Mouse (Mus musculus) urinary bladder, postnatal 10 days (tissue): ENCODE measurements around the gene Rad54l2.
A peak's percentile ranks its signal among the peaks of the same experiment; 100 is the strongest.

Source experiments
- DNase-seq: peaks from one replicate; pipeline ENCODE4 v3.0.0; 2022; ENCODE audit warnings: low spot score

Gene Rad54l2

DNA sequence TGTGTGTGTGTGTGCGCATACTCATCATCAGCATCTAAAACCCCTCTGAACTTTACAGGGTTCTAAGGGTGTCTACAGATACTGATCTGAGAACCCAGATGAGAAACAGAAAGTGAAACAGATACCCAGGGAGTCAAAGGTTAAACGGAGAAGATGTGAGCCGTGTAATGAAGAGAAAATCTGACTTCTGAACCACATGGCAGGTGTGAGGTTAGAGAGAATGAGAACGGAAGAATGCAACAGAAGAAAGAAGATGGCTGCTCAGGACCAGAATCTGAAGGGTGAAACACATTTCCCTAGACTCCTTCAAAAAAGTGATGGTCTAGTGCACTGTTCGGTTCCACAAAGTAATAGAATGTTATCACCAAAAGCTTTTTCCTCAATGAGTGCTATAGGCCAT is 36.9 kb downstream of the Rad54l2 start:
- no peak for DNase-seq

DNA sequence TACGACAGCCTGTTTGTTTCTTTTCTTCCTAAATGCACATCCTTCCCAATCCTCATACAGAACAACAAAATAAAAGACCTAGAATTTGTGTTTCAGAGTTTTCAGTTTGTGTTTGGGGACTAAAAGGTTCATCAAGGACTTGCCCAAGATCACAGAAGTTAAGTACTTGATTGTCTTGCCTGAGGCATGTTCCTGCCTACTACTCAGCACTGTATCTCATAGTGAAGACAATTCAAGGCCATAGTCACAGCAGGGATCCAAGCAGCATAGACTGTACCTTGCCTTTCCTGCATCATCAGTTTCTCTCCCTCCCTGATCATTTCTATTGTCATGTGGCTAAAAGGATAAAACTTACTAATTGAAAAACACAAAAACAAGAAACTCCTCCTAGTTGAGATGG is 49.0 kb downstream of the Rad54l2 start:
- no peak for DNase-seq

DNA sequence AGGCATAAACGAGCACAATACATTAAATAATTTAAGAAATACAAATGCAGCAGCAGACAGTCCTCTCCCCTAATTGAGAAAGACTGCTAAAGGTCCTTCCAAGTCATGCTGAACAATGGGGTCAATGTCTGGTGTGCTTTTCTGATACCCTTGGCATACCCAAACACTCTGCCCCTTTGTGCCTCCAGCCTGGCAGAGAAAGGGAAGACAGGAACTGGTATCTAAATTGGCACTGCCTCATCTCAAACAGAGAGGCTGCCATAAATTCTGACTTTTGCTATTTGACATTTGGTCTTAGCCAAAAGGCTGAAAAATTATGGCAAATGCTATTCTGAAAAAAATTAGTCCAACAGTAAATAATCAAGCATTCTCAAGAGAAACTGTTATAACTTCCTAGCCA is 49.9 kb downstream of the Rad54l2 start:
- no peak for DNase-seq

DNA sequence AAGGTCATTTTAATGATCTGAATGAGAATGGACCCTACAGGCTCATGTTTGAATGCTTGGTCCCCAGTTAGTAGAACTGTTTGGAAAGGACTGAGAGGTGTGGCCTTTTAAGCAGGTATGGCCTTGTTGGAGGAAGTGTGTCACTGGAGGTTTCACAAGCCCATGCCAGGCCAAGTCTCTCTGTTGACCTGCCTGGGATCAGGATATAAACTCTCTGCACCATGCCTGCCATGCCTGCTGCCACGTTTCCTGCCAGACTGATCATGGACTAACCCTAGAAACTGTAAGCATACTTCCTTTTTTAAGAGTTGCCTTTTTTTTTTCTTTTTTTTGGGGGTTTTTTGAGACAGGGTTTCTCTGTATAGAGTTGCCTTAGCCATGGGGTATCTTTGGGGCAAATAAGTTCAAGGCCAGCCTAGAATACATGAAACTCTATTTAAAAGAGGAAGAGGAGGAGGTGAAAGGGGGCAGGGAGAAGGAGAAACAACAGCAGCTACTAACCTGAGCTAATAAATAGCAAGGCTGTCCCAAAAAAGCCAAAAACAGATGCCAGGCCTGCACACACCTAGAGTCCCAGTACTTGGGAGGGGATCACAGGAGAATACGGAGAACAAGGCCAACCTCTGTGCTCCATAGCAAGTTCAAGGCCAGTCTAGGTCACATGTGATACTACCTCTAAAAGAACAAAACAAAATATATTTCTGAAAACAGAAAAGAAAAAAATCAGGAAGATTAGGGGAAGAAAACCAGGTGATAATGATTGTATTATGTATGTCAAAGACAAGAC is 50.6 kb downstream of the Rad54l2 start:
- DNase-seq, result no peak

DNA sequence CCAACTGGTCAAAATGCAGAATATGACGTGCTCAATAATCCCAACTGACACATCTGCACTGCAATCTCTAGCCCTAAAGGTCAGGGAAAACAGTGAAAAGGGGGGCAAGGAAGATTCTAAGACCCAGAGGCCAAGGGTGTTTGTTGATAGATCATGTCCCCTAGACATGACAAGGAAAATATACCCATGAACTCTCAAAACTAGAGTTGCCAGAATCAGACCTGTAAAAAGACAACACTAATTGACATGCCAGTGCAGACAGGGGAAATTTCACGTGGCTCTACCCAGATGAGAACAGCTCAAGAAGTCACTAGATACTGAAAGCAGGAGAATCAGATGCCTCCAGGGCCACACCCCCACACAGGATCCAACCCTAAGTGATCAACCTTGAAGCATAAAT is 55.3 kb downstream of the Rad54l2 start:
- no peak for DNase-seq

DNA sequence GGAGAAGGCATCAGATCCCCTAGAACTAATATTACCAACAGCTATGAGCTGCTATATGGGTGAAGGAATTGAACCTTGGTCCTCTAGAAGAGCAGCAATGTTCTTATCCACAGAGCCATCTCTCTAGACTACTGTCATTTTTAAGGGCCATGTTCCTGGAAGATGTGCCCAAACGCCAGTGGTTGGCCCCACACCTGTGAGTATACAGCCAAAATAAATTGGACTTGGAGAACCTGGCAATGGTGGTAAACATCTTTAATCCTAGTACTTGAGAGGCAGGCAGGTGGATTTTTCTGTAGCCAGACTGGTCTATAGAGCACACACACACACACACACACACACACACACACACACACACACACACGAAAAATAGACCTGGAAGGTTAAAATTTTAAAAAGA is 59.6 kb downstream of the Rad54l2 start:
- no peak for DNase-seq

DNA sequence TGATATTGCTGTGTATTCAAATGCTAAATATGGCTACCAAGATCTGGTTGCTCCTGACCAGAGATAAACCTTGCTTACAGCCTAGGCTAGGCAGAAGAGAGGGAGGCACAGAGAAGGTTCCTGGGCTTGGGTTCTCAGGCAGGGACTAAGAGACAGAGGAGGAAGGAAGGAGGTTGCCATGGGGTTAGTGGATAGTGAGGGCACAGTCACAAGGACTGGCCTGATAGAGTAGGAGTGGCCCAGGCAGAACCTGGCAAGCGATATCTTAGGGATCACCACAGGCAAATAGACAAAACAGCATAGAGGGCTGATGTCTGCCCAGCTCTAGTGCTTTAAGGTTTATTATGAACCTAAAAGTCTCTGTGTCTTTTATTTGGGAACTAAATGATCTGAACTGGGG is 62.1 kb downstream of the Rad54l2 start:
- DNase-seq, result no peak

DNA sequence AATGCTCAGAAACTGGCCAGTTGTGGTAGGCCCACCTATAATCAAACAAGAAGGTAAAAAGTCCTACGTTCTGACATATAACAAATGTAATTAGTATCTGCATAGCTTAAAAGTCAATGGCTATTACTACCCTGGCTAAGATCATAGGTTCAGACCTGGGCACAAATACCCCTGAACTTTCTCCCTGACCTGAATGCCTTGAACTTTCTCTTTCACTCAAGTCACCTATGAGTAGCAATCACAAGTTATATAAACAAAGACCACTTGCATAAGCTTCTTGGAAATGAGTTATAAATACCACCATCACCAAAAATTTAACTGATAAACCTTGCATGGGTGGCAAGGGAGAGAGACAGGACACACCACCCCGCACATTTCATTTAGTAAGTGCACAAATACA is 63.6 kb downstream of the Rad54l2 start:
- DNase-seq, result no peak

DNA sequence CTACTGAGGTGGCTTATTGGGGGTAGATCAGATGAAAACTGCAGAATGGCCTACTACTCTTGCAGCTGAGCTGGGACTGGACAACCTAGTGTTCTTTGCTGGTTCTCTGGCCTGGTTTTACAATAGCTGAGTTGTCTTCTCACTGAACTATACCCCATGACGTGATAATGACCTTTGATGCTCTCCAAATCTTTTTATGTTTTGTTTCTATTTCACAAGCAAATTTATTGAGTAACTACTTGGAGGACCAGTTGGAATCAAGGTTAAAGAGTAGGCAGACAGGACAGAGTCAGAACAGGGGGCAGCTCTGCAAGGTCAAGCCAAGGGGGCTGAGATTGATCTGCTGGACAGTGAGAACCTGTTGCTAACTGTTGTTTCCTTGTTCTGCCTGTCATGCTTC is 64.1 kb downstream of the Rad54l2 start:
- DNase-seq, result no peak

DNA sequence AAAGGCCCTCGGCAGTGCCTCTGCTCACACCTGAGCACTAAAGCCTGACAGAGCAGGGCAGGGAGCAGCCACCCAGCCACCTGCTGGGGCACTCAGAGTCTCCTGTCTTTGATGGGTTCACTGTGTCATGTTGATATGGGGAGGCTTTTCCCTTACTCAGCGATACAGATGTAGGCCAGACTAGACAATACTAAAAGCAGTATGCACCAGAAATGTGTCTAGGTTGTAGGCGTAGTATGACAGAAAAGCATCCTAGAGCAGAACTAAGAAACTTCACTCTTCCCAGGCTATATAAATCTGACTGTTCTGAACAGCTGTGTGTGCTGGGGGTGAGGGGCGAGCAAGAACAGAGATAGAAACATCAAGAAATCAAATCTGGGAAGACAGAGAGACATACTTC is 72.3 kb downstream of the Rad54l2 start:
- DNase-seq, result no peak

DNA sequence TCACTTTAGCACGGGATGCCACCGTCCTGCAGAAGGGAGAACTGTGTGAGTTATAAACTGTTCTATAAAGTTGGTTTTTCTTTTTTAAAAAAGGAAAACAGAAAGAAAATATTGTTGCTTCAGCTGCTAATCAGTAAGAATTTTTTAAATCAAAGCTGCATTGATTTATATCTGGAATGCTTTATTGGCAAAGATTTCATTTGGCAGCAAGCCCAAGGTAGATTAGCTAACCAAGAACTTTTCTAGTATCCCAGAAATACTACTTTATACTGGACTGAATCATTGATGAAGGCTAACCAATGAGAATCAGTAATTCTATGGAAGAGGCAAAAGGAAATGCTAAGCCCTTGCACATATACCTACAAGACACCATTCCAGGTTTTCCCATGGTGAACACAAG is 72.8 kb downstream of the Rad54l2 start:
- no peak for DNase-seq

DNA sequence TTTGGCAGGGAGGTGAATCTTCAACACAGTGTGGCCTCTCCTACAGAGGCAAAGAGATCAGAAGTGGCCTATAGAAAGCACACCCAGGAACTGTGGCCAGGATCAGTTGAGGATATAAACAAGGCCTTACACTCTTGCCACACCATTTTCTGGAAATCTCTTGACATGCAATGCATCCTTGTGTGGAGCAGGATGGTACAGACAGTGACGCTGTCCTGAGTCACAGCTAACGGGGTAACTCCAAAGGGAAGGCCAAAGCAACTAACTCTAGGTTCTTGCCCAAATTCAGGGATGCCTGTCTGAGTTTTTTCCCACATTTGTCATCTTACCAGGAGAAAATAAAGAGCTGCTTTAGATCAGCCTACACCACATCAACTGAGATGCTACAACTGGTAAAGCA is 76.5 kb downstream of the Rad54l2 start:
- DNase-seq, result no peak

DNA sequence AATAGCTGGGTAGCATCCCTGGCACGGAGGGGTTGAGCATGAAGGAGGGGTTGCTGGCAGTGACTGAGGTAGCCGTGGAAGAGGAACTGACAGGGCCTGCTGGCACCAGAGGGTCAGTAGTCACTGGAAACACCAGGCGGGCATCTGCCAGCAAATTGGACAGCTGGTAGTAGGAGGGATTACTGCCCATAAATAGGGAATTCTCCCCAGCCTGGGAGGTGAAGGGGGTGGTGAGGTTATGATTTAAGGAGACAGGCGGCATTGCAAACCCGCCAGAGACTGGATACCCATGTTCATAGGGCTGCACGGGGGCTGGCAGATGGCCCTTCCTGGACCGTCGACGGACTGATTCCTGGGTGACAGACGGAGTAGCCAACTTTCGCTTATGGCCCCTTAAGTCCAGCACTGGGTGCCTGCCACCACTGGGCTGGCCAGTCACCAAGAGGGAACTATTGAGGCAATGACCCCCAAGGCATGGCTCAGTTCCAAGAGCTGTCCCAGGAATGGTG is 96.0 kb downstream of the Rad54l2 start:
- no peak for DNase-seq

DNA sequence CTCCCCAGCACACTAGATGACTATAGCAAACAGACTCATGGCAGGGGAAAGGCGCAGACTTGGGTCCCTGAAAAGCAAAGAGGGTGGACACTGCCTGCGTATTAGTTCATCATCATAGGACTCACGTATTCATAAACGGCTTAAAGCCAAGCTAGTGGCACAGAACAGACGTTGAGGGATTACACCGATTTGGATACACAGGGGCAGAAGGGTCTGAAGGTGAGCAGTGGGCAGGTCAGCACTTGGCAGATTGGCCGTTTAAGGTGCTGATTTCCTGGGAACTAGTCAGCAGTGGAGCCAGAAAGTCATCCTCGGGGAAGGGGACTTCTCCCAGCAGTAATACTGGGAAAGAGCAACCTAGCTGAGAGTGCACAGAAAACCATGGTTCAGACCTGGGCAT is 100.2 kb downstream of the Rad54l2 start:
- no peak for DNase-seq

DNA sequence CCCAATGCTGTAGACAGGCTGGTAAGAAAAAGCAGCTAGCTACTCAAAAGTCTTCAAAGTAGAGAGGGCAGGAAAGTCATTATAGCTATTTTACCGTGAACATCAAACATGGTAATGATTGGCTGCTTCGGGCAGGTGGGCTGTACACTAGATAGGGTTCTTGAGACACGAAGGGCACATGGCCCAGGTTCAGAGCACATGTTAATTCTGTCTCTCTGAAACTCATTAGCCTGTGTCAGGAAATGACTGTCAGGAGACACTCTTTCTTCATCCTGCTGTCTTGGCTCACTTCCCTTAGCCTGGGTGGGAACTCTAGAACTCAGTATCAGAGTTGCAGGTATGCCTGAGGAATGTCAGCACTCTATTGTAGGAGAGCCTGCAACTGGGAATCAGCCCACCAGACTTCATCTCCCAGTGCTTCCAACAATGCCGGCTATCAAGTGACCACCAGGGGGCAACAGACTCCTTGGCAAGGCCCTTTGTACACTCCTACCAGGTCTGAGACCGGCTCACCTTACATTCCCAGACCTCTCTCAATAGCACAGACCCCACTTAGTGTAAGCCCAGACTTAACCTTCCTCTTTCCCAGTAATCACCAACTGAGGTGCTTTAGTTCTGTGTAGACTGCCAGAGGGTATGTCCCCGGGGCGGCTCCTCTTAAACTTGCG is 101.9 kb downstream of the Rad54l2 start:
- DNase-seq, result no peak

DNA sequence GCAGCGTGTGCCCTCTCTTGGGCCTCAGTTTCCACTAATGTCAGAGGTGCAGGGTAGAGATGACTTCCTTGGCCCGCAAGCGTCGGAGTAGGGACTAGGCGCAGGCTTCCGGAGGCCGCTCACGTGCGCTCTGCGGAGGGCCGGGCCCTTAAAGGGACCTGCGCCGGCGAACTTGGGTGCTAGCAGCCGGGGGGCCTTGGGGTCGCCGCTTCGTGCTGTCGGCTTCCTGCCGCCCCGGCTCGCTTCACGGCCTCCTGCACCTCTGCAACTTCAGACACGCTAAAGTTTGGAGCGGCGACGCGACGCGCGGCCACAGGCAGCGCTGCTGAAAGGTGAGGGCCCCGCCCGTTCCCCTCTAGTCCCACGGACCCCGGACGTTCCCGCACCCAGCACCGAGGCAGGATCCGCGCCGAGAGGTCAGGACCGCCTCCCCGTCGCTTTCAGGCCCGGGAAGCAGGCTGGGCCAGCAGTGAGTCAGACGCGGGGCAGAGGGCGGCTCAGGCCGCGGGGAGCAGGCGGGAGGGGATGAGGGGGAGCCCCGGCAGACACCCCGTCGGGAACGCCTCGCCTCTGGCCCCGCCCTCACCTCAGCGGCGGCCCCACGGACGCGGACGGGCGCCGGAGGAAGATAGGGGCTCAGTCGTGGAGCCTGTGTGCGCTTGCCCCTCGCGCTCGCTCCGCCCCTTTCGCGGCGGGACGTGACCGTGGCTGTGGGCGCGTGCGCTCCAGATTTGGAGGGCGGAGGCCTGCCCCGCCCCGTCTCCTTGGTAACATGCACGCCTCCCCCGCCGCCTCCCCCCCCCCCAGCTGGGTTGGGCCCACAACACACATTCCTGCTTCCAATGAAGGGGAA is 103.5 kb downstream of the Rad54l2 start, which contains the start of gene Tex264:
TSS of gene Tex264 (minus strand) at position 679 of the 853 bp plus-strand sequence.
- peak; percentile 43 for DNase-seq

DNA sequence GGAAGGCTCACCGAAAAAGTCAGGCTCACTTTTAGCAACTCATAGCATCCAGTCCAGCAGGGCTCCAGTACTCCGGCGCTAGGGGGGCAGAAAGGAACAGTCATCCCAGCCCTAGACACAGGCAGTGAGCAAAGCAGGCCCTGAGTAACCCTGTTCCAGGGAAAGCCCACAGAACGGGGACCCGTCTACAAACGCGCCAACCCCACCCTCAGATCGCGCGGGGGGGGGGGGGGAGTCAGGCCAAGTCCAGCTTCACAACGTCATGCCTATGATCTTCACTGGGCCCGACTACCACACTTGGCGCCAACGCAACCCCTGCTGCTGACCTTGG is 104.1 kb downstream of the Rad54l2 start:
- DNase-seq, result no peak

DNA sequence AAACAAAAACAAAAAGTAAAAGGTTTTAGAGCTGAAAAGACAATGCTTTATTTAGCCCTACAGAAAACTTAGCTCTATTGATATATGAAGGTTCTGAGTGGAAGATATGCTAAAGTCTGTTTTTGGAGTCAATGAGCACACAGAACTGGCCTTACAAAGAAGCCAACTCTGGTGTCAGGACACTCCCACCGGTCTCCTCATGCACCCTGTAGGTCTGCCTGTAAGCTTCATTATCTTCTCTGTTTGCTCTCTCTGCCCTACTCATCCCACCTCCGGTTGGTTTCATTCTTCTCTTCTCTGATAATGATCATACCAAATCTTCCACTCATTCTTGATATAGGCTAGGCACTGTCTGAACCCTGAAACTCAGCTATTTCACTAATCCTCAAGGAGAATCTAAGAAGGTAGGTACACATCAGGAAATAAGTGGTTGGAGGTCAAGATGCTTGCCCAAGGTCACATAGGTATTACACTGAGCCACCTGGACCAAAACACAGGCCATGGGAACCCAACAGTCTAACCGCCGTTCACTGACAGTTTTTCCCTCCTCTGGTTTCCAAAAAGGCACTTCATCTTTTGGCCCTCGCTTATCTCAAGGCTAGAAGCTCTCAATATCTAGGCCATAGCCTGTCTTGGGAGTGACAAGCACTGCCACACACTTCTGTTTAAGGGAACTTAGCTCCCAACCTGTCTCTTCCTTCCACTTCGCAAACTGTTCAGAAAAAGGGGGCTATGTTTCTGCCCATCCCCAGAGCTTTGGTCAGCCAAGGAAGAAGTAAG is 104.7 kb downstream of the Rad54l2 start:
- no peak for DNase-seq

DNA sequence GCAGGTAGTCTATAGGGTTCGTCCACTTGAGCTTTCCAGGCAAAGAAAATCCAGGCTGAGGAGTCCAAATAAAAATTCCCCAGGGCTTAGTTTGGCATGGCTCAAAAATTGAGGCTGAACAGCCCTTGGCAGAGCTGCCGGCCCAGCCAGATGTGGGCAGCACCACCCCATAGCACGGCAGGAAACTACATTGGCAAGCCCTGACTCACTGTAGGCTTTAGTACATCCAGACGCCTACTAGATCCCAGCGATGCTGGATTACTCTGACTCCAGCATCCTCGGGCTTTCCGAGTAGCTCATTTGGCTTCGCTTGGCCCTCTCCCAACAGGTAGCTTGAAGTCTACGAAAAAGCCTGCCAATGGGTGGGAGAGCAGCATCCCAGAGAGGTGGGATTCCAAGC is 108.0 kb downstream of the Rad54l2 start:
- no peak for DNase-seq

DNA sequence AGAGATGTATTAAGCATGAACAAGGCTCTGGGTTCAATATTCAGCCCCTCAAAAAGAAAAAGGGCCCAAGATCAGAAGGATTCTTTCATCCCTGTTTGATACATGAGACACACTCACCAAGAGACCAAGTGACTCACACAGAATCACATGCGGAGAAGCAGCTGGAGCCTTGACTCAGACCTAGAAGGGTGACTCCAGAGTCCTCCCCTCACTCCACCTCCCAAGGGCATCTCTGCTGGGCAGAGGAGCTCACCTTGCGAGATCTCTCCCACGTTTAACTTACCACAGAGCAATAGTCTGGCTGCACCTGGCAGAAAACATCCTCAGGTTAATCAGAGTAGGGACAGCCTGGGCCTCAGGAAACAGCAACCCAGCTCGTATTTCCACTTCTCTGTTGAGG is 110.8 kb downstream of the Rad54l2 start:
- DNase-seq, result no peak

DNA sequence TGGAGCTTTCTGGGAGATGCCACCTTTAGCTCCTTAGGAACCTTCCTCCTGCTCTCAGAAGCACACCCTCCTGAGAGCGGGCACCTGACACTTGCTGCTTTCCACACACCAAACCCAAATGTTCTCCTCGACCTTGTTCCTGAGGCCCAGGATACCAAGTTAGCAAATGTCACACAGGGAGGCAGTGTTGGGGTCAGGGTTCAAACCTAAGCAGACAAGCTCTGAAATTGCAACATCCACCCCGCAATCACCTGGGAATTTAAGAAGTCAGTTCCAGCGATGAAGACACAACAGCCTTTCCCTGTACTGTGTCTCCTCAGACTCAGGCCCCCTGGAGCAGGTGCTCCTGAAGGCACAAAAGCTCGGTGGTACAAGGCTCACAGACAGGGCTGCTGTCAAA is 111.3 kb downstream of the Rad54l2 start:
- DNase-seq, result no peak

DNA sequence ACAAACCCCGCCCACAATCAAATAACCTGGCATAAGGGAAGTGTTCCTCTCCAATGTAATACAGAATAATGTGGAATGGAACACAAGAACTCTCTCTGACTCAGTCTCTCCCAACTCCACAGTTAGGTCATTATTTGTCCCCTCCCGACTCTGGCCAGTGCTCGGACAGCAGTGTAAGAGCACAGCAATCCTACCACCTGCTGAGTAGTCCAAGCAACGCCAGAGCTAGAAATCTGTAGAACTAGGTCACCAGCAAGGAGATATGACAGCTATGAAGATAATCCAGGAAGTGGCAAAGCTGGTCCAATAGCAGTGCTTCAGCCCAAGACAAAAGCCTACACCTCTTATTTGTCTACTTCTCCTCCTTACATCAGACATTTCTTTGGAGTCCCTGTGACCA is 112.4 kb downstream of the Rad54l2 start:
- no peak for DNase-seq
